Comparison of ENCODE assay signal across 10 mouse cellular contexts in the genomic region with DNA sequence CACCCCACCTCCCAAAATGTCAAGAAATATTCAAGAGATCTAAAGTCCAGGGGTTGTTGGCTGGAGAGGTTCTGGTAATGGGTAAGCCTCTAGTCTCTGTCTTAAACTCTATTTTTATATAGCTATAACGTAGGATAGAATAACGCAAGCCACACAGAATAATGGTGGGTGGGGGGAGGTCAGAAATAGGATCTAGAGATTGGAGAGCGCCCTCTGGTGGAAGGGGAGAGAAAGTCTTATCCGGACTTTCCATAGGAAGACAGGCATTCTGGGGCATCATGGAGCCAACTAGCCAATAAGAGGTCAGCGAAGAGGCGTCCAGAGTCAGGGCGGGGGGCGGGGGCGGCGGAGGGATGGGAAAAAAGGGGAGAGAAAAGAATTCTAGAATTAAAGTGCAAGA.
A peak's percentile ranks its signal among the peaks of the same experiment; 100 is the strongest.
DNase-seq lines count a peak whose midpoint lies in the region; ATAC-seq and TF ChIP-seq lines count a peak whose summit lies in the region.
"Had no signal": no experiment of that assay in that cellular context is flagged by ENCODE, and none has a peak within 500 bp of the region (broad histone marks: within the 10 kb centered on the region; RNA-seq: fewer than 3 reads in every experiment).

No protein-coding gene starts in this region.

- no peaks in the 10 kb centered on the region for H3K36me3 ChIP-seq in hindbrain, postnatal 0 days (ENCODE audit: insufficient read depth, low read length)
- no peaks in the 10 kb centered on the region for H3K36me3 ChIP-seq in hindbrain, embryonic 14.5 days (replicated peaks; ENCODE audit: control insufficient read depth, insufficient read depth)
- H3K36me3 ChIP-seq in midbrain, embryonic 14.5 days (ENCODE audit: control insufficient read depth, insufficient read depth, low read length) = no peaks in the 10 kb centered on the region
- H3K36me3 ChIP-seq: embryonic facial prominence, embryonic 15.5 days; liver, embryonic 15.5 days had no signal

- no peak overlapping the region for H3K9ac ChIP-seq in hindbrain, postnatal 0 days (replicated peaks; ENCODE audit: low read length)
- H3K9ac ChIP-seq in hindbrain, embryonic 14.5 days = no peak overlapping the region
- H3K9ac ChIP-seq in midbrain, embryonic 14.5 days (replicated peaks; ENCODE audit: low read length) = no peak overlapping the region
- H3K9ac ChIP-seq: embryonic facial prominence, embryonic 15.5 days; liver, embryonic 15.5 days had no signal

- intact Hi-C loops in left cerebral cortex, postnatal 4 days (cut with DNase I) = no loop called here

- no peak for DNase-seq in hindbrain, postnatal 0 days (ENCODE audit: low spot score)
- no peak for DNase-seq in hindbrain, embryonic 14.5 days (ENCODE audit: low spot score)
- peak; percentile 16 for DNase-seq in urinary bladder, postnatal 25 days (ENCODE audit: low spot score)
- DNase-seq in urinary bladder, postnatal 10 days (ENCODE audit: low spot score) = no peak
- no peak for DNase-seq in natural killer cell, adult 2 months (ENCODE audit: low spot score in 2 of 2)
- no peak for DNase-seq in midbrain, embryonic 14.5 days
- no peak for DNase-seq in left cerebral cortex, postnatal 4 days

- no peak overlapping the region for H3K4me3 ChIP-seq in hindbrain, postnatal 0 days (ENCODE audit: low read length)
- H3K4me3 ChIP-seq in hindbrain, embryonic 14.5 days (replicated peaks; ENCODE audit: low read length) = no peak overlapping the region
- no peak overlapping the region for H3K4me3 ChIP-seq in midbrain, embryonic 14.5 days (replicated peaks; ENCODE audit: low read depth, low read length)
- H3K4me3 ChIP-seq: embryonic facial prominence, embryonic 15.5 days; liver, embryonic 15.5 days had no signal

- 88% methylated on average over 10 of the region's 10 CpGs for WGBS in hindbrain, postnatal 0 days
- 80% methylated on average over 10 of the region's 10 CpGs for WGBS in hindbrain, embryonic 14.5 days
- WGBS in midbrain, embryonic 14.5 days = 85% methylated on average over 10 of the region's 10 CpGs

- H3K9me3 ChIP-seq in hindbrain, postnatal 0 days (ENCODE audit: low read length) = no peaks in the 10 kb centered on the region
- H3K9me3 ChIP-seq in hindbrain, embryonic 14.5 days (ENCODE audit: control insufficient read depth, low read length) = no peaks in the 10 kb centered on the region
- no peaks in the 10 kb centered on the region for H3K9me3 ChIP-seq in midbrain, embryonic 14.5 days (ENCODE audit: control insufficient read depth, low read length)
- H3K9me3 ChIP-seq: embryonic facial prominence, embryonic 15.5 days; liver, embryonic 15.5 days had no signal

- H3K27ac ChIP-seq in hindbrain, postnatal 0 days = no peak overlapping the region
- no peak overlapping the region for H3K27ac ChIP-seq in hindbrain, embryonic 14.5 days
- no peak overlapping the region for H3K27ac ChIP-seq in midbrain, embryonic 14.5 days (replicated peaks; ENCODE audit: low read depth, low read length)
- H3K27ac ChIP-seq: embryonic facial prominence, embryonic 15.5 days; liver, embryonic 15.5 days had no signal

- no peak for ATAC-seq in hindbrain, postnatal 0 days
- ATAC-seq in hindbrain, embryonic 14.5 days (ENCODE audit: low FRiP score) = no peak
- ATAC-seq in granulocyte monocyte progenitor cell, adult 5-6 weeks (replicated peaks; ENCODE audit: poor library complexity, severe bottlenecking) = peak; percentile 37; the same call in 1 of the 2 replicates
- no peak for ATAC-seq in midbrain, embryonic 14.5 days (ENCODE audit: low FRiP score, low TSS enrichment)

- no peaks in the 10 kb centered on the region for H3K4me1 ChIP-seq in hindbrain, postnatal 0 days (ENCODE audit: insufficient read depth, low read length)
- peaks cover 28% of the 10 kb centered on the region for H3K4me1 ChIP-seq in hindbrain, embryonic 14.5 days (replicated peaks; ENCODE audit: control insufficient read depth, insufficient read depth, low read length)
- peaks cover 7% of the 10 kb centered on the region; the same call in 1 of the 2 replicates for H3K4me1 ChIP-seq in midbrain, embryonic 14.5 days (ENCODE audit: control insufficient read depth, insufficient read depth, low read length)
- H3K4me1 ChIP-seq: embryonic facial prominence, embryonic 15.5 days; liver, embryonic 15.5 days had no signal

- no peak overlapping the region for H3K4me2 ChIP-seq in hindbrain, postnatal 0 days (ENCODE audit: low read depth, low read length)
- H3K4me2 ChIP-seq in hindbrain, embryonic 14.5 days (replicated peaks) = no peak overlapping the region
- no peak overlapping the region for H3K4me2 ChIP-seq in midbrain, embryonic 14.5 days (ENCODE audit: low read length)
- H3K4me2 ChIP-seq: embryonic facial prominence, embryonic 15.5 days; liver, embryonic 15.5 days had no signal

- no peaks in the 10 kb centered on the region for H3K27me3 ChIP-seq in hindbrain, postnatal 0 days (ENCODE audit: insufficient read depth, low read length)
- no peaks in the 10 kb centered on the region for H3K27me3 ChIP-seq in hindbrain, embryonic 14.5 days (ENCODE audit: control insufficient read depth, insufficient read depth, low read length)
- no peaks in the 10 kb centered on the region for H3K27me3 ChIP-seq in midbrain, embryonic 14.5 days (ENCODE audit: control insufficient read depth, insufficient read depth, low read length)
- H3K27me3 ChIP-seq: embryonic facial prominence, embryonic 15.5 days; liver, embryonic 15.5 days had no signal

- peak; percentile 38; the same call in 1 of the 2 replicates for TF ChIP-seq CTCF in hindbrain, postnatal 0 days (IDR thresholded peaks at IDR 0.05; ENCODE audit: low read depth)
